Mouse (Mus musculus) E14TG2a.4 (cell line): ENCODE results near the gene D930020B18Rik.

ENCODE experiments used
- H3K27me3 ChIP-seq: 2 replicates; pipeline ENCODE4 v1.6.1; 2014; ENCODE audit warnings: low read length, control low read depth; ENCODE audit not compliant: insufficient read depth
- H3K36me3 ChIP-seq: 2 replicates; pipeline ENCODE4 v1.6.1; 2014; ENCODE audit warnings: low read length, control low read depth; ENCODE audit not compliant: insufficient read depth
- H3K4me1 ChIP-seq: replicated peaks from 2 replicates; pipeline ENCODE4 v1.6.1; 2014; ENCODE audit warnings: low read depth, low read length, control low read depth
- H3K4me3 ChIP-seq: replicated peaks from 2 replicates; pipeline ENCODE4 v1.5.1; 2014; ENCODE audit warnings: mild to moderate bottlenecking, low read length
- H3K9me3 ChIP-seq: 2 replicates; pipeline ENCODE4 v1.6.1; 2014; ENCODE audit warnings: low read length, control low read depth
- CTCF ChIP-seq: conservative IDR thresholded peaks from 2 replicates; pipeline ENCODE4 v1.5.1; 2014; ENCODE audit warnings: low read length
- NANOG ChIP-seq: IDR thresholded peaks from 2 replicates; pipeline ENCODE4 v1.6.1; 2014; ENCODE audit warnings: borderline replicate concordance, low read length, mixed read lengths
- POU5F1 ChIP-seq: IDR thresholded peaks from 2 replicates; pipeline ENCODE4 v1.6.1; 2014; ENCODE audit warnings: low read length, borderline replicate concordance

The D930020B18Rik gene

DNA sequence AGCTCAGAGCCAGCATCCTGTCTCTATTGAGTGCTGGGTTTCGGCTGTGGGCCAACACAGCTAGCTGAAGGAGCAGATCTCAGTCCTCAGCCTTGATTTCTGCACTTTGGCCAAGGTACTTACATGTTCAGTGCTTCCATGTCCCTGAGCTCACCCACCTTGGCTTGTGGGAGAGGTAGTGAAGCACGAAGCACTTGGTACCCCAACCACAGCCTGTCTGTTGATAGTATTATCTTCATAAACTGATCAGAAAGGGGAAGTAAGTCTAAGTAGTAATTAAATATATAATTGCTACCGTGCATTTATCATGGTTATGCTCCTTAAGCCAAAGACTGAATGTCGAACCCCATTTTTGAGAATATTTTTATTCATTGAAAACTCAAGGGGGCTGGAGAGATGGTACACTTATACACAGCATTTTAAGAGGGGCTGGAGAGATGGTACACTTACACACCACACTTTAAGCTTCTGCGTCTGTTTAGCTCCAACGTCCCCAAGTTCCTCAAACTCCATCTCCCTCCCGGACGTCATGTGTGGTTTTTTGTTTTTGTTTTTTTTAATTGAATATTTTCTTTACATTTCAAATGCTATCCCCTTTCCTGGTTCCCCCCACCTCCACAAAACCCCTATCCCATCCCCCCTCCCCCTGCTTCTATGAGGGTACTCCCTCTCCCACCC, 89.8 kb downstream of the D930020B18Rik start:
- TF ChIP-seq NANOG (no peak), POU5F1 (no peak), CTCF (no peak)
- Histone ChIP-seq H3K27me3 (peaks cover 3% of the 10 kb centered on the region; the same call in 1 of the 2 replicates), H3K36me3 (no peaks in the 10 kb centered on the region), H3K4me1 (peaks cover 30% of the 10 kb centered on the region), H3K9me3 (no peaks in the 10 kb centered on the region), H3K4me3 (no peak overlapping the region)

DNA sequence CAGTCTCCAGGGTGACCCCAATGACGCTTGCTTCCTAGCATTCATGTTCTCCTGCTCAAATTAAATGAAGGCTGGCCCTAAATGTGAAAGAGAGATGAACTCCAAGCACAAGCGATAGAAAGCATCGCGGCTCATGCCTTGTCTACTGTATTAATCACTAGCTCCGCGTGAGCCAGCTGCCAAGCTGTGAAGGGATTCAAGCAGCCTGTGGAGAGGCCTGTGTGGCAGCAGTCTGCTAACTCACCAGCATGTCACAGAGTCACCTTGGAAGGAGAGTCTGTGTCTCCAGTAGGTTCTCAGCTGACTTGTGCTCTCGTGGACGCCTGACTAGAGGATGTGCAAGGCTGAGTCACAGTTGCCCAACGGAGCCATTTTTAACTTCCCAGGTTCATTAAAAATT, 91.2 kb downstream of the D930020B18Rik start:
- Histone ChIP-seq H3K9me3 (no peaks in the 10 kb centered on the region), H3K36me3 (no peaks in the 10 kb centered on the region), H3K4me3 (no peak overlapping the region), H3K4me1 (peaks cover 17% of the 10 kb centered on the region), H3K27me3 (peaks cover 3% of the 10 kb centered on the region; the same call in 1 of the 2 replicates)
- TF ChIP-seq POU5F1 (no peak), CTCF (no peak), NANOG (no peak)

DNA sequence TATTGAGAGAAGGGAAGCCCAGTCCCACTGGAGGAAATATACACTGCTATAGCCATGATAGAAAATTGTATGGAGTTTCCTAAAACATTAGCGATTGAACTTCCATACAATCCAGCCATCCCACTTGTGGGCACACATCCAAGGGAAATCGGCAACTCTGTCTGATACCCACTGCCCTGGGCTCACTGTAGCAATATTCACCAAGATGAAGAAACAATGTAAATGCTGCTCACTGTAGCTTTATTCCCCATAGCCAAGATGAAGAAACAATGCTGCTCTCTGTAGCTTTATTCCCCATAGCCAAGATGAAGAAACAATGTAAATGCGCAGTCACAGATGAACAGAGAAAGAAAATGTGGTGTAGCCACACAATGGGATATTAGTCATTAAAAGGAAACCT, 95.9 kb downstream of the D930020B18Rik start:
- Histone ChIP-seq H3K4me3 (no peak overlapping the region), H3K4me1 (peaks cover 26% of the 10 kb centered on the region), H3K36me3 (no peaks in the 10 kb centered on the region), H3K9me3 (no peaks in the 10 kb centered on the region), H3K27me3 (peaks cover 3% of the 10 kb centered on the region; the same call in 1 of the 2 replicates)
- TF ChIP-seq CTCF = no peak
- no peak for TF ChIP-seq NANOG
- TF ChIP-seq POU5F1 = no peak

DNA sequence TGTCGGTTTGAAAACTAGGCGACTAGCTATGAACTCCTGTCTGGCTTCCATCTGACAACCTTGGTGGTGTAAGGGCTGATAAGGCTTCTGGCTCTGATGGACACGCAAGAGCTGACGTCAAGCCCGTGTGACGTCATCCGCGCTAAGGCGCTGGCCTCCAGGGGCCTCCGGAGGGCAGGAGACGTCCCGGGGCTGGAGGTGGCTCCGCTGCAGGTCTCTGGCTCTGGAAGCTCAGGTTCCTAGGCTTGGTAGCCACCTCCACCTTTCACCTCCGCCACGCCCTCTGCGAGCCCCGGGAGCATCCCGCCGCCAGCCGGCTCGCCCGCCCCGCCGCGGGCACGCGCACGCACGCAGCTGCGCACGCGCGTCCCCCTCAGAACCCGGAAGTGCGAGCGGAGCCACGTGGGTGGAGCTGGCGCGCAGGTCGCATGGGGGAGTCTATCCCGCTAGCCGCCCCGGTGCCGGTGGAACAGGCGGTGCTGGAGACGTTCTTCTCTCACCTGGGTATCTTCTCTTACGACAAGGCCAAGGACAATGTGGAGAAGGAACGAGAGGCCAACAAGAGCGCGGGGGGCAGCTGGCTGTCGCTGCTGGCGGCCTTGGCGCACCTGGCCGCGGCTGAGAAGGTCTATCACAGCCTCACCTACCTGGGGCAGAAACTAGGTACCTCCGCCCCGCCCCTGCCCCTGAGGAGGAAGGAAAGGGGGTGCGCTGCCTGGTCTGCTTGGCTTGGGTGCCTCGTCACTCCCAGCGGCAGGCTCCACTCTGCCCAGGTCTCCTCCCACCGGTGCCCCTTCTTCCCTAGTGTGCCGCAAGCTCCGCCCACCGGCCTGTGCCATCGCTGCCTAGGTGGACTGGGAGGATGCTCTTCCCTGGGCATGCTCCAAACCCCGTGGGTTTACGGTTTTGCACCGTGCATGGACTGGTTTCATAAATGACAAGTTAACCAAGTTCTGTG, 98.4 kb downstream of the D930020B18Rik start, which contains the start of gene BC048403:
BC048403 (plus strand) TSS at position 390 of the 958 bp plus-strand sequence.
- H3K4me1 ChIP-seq = peaks cover 42% of the 10 kb centered on the region
- H3K9me3 ChIP-seq = peaks cover 12% of the 10 kb centered on the region
- peaks cover 18% of the 10 kb centered on the region for H3K36me3 ChIP-seq
- H3K27me3 ChIP-seq = peaks cover 2% of the 10 kb centered on the region; the same call in 1 of the 2 replicates
- no peak for TF ChIP-seq CTCF
- no peak for TF ChIP-seq POU5F1
- TF ChIP-seq NANOG = no peak
- peak within 1 kb of the TSS; percentile 97 for H3K4me3 ChIP-seq

DNA sequence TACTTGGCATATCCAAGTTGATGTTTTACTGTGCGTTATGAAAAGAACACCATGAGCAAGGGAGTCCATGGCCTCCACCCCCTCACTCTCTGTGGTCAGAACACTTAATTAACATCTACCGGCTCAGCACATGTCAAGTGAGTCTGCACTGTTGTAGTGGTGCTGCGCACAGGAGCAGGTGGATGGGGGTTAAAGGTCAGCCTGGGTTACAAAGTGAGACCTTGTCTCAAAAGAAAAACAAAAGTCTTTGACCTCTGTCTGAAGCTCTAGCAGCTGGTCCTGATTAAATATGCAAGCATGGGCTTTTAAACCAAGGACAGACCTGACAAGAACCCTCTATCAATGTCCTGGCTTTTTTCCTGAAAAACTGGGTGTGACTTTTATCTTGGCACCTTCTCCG, 100.9 kb downstream of the D930020B18Rik start:
- H3K27me3 ChIP-seq = no peaks in the 10 kb centered on the region
- H3K9me3 ChIP-seq = peaks cover 14% of the 10 kb centered on the region
- no peak; the same call in 1 of the 2 replicates for TF ChIP-seq POU5F1
- peak; percentile 28; the same call in 1 of the 2 replicates for TF ChIP-seq NANOG
- no peak overlapping the region for H3K4me3 ChIP-seq
- peaks cover 66% of the 10 kb centered on the region for H3K4me1 ChIP-seq
- H3K36me3 ChIP-seq = peaks cover 43% of the 10 kb centered on the region
